9 mouse cellular contexts compared by ENCODE assay signal in the genomic region with DNA sequence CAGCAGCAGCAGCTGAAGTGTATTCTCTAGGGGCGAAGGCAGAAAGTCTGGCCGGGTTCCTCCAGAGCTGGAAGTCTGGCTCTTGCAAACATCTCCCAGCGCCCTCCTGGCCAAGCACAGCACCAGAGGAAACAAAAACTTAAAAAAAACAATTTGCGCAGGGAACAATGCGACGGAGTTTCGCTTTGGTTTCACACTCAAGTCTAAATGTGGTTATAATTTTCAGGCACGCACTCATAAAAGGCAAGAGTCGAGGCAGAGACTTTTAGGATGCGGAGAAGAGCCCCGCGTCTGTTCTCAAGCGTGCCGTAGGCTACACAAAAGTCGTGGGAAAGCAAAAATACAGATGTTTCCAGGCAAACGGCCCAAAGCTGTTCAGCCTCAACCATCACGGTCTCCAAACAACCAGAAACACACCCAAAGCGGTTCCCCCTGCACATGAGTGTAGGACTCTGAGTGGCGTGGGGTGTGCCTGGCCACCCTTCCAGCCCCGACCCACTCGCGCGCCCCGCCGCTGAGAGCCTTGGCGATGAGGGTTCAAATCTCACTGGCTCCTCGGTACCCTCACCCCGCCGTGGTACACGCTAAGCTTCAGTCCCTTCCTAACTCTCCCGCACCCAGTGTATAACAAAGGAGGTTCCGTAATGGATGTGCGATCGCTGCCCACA. TPM values are rescaled to one million over a fixed set of nuclear protein-coding genes. Genes with fewer than 3 reads are reported as not detected.
DNase-seq lines count a peak whose midpoint lies in the region; ATAC-seq and TF ChIP-seq lines count a peak whose summit lies in the region.
"Had no signal": no experiment of that assay in that cellular context is flagged by ENCODE, and none has a peak within 500 bp of the region (broad histone marks: within the 10 kb centered on the region; RNA-seq: fewer than 3 reads in every experiment).

No protein-coding gene starts in this region.

- peak overlapping the region; percentile 70; the same call in 1 of the 2 replicates for H3K27ac ChIP-seq in forebrain, postnatal 0 days (ENCODE audit: low read depth, low read length)
- H3K27ac ChIP-seq in midbrain, embryonic 13.5 days: no peak overlapping the region

- peaks cover 10% of the 10 kb centered on the region for H3K4me1 ChIP-seq in forebrain, postnatal 0 days (ENCODE audit: insufficient read depth)
- H3K4me1 ChIP-seq in midbrain, embryonic 13.5 days (replicated peaks): peaks cover 36% of the 10 kb centered on the region

- 5% methylated on average over 34 of the region's 34 CpGs for WGBS in forebrain, postnatal 0 days
- 4% methylated on average over 34 of the region's 34 CpGs for WGBS in midbrain, embryonic 13.5 days

- peak; percentile 47 for DNase-seq in 3134 (ENCODE audit: extremely low read depth, insufficient read length, low spot score)
- DNase-seq in adrenal gland, postnatal 10 days: peak; percentile 75
- DNase-seq in forebrain, postnatal 0 days: peak; percentile 36
- peak; percentile 71 for DNase-seq in heart, postnatal 4 days
- DNase-seq in left cerebral cortex, postnatal 36 days (ENCODE audit: low spot score in 2 of 2): peak; percentile 17 to 52
- peak; percentile 56 for DNase-seq in testis, postnatal 10 days (ENCODE audit: low spot score)

- peak overlapping the region; percentile 77 for H3K9ac ChIP-seq in forebrain, postnatal 0 days
- peak overlapping the region; percentile 70 for H3K9ac ChIP-seq in midbrain, embryonic 13.5 days (replicated peaks)

- intact Hi-C loops in left cerebral cortex, postnatal 36 days (cut with DNase I): loop anchor here (2.0 to 5.0 kb wide), 3 partner anchors 40 to 70 kb away; no protein-coding TSS in a partner anchor

- no peaks in the 10 kb centered on the region for H3K9me3 ChIP-seq in forebrain, postnatal 0 days (ENCODE audit: low read length)
- no peaks in the 10 kb centered on the region for H3K9me3 ChIP-seq in midbrain, embryonic 13.5 days

- H3K4me3 ChIP-seq in forebrain, postnatal 0 days (ENCODE audit: low read depth, low read length): peak overlapping the region; percentile 72
- peak overlapping the region; percentile 54 for H3K4me3 ChIP-seq in midbrain, embryonic 13.5 days (replicated peaks)

- peak; percentile 53; the same call in 1 of the 2 replicates for ATAC-seq in forebrain, postnatal 0 days
- no peak; the same call in none of the 2 replicates for ATAC-seq in midbrain, embryonic 13.5 days
- no peak for ATAC-seq in megakaryocyte progenitor cell, adult 5-6 weeks (replicated peaks; ENCODE audit: poor library complexity)

- TF ChIP-seq CTCF in forebrain, postnatal 0 days (IDR thresholded peaks at IDR 0.05; ENCODE audit: low read depth): no peak

- H3K27me3 ChIP-seq in forebrain, postnatal 0 days (ENCODE audit: insufficient read depth, low read length): peaks cover 6% of the 10 kb centered on the region
- H3K27me3 ChIP-seq in midbrain, embryonic 13.5 days: peaks cover 88% of the 10 kb centered on the region

- H3K4me2 ChIP-seq in forebrain, postnatal 0 days (ENCODE audit: low read depth): peak overlapping the region; percentile 89
- H3K4me2 ChIP-seq in midbrain, embryonic 13.5 days (replicated peaks): peak overlapping the region; percentile 88

- 0 out of 2 replicates have a peak, but pooled peaks cover 3% of the 10 kb centered on the region for H3K36me3 ChIP-seq in forebrain, postnatal 0 days (ENCODE audit: insufficient read depth)
- no peaks in the 10 kb centered on the region for H3K36me3 ChIP-seq in midbrain, embryonic 13.5 days

RNA-seq across cellular contexts. Expression of gene Col4a2, which starts 0.8 kb away (rescaled TPM):
- 100 to 1,000 TPM; 322 to 338 TPM for total RNA-seq in adrenal gland, postnatal 10 days (2021)
- total RNA-seq in forebrain, postnatal 0 days (2014; rRNA removed): 57.0 and 95.7 TPM in 2 replicates
- polyA plus RNA-seq in forebrain, postnatal 0 days (2015; fragmentation: Nextera tagmentation; extraction: Ambion mirVana): 23.1 and 26.6 TPM in 2 replicates
- total RNA-seq in heart, postnatal 4 days (2021): 100 to 1,000 TPM; 558 to 588 TPM
- 10 to 100 TPM; 38.9 to 64.6 TPM for total RNA-seq in left cerebral cortex, postnatal 36 days (2021)
- 28.6 and 39.1 TPM in 2 replicates for polyA plus RNA-seq in midbrain, embryonic 13.5 days (2015; fragmentation: Nextera tagmentation; extraction: Ambion mirVana)
- 0.22 and 0.29 TPM in 2 replicates for total RNA-seq in megakaryocyte progenitor cell, adult 5-6 weeks (2015)
- 0.46 and 0.64 TPM in 2 replicates for total RNA-seq in megakaryocyte progenitor cell, adult 5-6 weeks (2017)
- total RNA-seq: neutrophil, adult 5-6 weeks had no signal

RNA-seq across cellular contexts. Expression of gene Col4a1, which starts 0.8 kb away (rescaled TPM):
- 100 to 1,000 TPM; 677 to 700 TPM for total RNA-seq in adrenal gland, postnatal 10 days (2021)
- 114 and 217 TPM in 2 replicates for total RNA-seq in forebrain, postnatal 0 days (2014; rRNA removed)
- 43.1 and 45.1 TPM in 2 replicates for polyA plus RNA-seq in forebrain, postnatal 0 days (2015; fragmentation: Nextera tagmentation; extraction: Ambion mirVana)
- total RNA-seq in heart, postnatal 4 days (2021): 1,000 to 10,000 TPM; 1,026 to 1,084 TPM
- total RNA-seq in left cerebral cortex, postnatal 36 days (2021): 10 to 100 TPM; 33.9 to 68.7 TPM
- polyA plus RNA-seq in midbrain, embryonic 13.5 days (2015; fragmentation: Nextera tagmentation; extraction: Ambion mirVana): 61.4 and 83.4 TPM in 2 replicates
- 0.29 and 0.32 TPM in 2 replicates for total RNA-seq in megakaryocyte progenitor cell, adult 5-6 weeks (2015)
- total RNA-seq in megakaryocyte progenitor cell, adult 5-6 weeks (2017): 0.08 and 1.8 TPM in 2 replicates
- total RNA-seq: neutrophil, adult 5-6 weeks had no signal

Comparison
In these comparisons a context has a peak if more than half of its experiments do, and no peak if none do; other contexts are left out.
1. RNA of gene Col4a2, which starts 0.8 kb away (total RNA-seq): 558 to 588 TPM in heart, postnatal 4 days, 322 to 338 TPM in adrenal gland, postnatal 10 days, 57.0 to 95.7 TPM in forebrain, postnatal 0 days and 38.9 to 64.6 TPM in left cerebral cortex, postnatal 36 days; 0.22 to 0.64 TPM in megakaryocyte progenitor cell, adult 5-6 weeks; every median in the first group is over 10 times any median in the second.
2. RNA of gene Col4a1, which starts 0.8 kb away (total RNA-seq): 1,026 to 1,084 TPM in heart, postnatal 4 days, 677 to 700 TPM in adrenal gland, postnatal 10 days, 114 to 217 TPM in forebrain, postnatal 0 days and 33.9 to 68.7 TPM in left cerebral cortex, postnatal 36 days; 0.08 to 1.8 TPM in megakaryocyte progenitor cell, adult 5-6 weeks; every median in the first group is over 10 times any median in the second.
3. Peak in every context shown above with its lines, with median percentiles within 50 percentile points of each other: DNase-seq.